Mouse (Mus musculus) midbrain, postnatal 0 days (tissue): ENCODE measurements around the gene Nedd4. TPM values are rescaled to one million over a fixed set of nuclear protein-coding genes. Genes with fewer than 3 reads are reported as not detected.

Experiments
- ATAC-seq: fragments of 200-750 bp; cut with Nextera tagmentation; 2 replicates; pipeline ENCODE4 v1.8.0; 2017; ENCODE audit warnings: moderate number of reproducible peaks, mild to moderate bottlenecking, moderate TSS enrichment, moderate library complexity; ENCODE audit not compliant: low FRiP score
- DNase-seq: peaks from one replicate; pipeline ENCODE4 v3.0.0-alpha.2; 2015; ENCODE audit warnings: low spot score
- H3K27ac ChIP-seq: fragments of 300-500 bp; sonication (generic); 2 replicates; pipeline ENCODE4 v1.5.1; 2014; ENCODE audit warnings: low read depth, mild to moderate bottlenecking, low read length, mixed read lengths
- H3K27me3 ChIP-seq: fragments of 300-500 bp; sonication (generic); 2 replicates; pipeline ENCODE4 v1.6.1; 2014; ENCODE audit warnings: low read length, control low read depth, mixed read lengths; ENCODE audit not compliant: insufficient read depth
- H3K36me3 ChIP-seq: fragments of 300-500 bp; sonication (generic); 2 replicates; pipeline ENCODE4 v1.6.1; 2014; ENCODE audit warnings: low read length, control low read depth, mixed read lengths; ENCODE audit not compliant: insufficient read depth
- H3K4me1 ChIP-seq: fragments of 300-500 bp; sonication (generic); 2 replicates; pipeline ENCODE4 v1.6.1; 2014; ENCODE audit warnings: mild to moderate bottlenecking, control low read depth, antibody characterized with exemption, low read length, mixed read lengths; ENCODE audit not compliant: insufficient read depth
- H3K4me2 ChIP-seq: fragments of 300-500 bp; sonication (generic); 2 replicates; pipeline ENCODE4 v1.6.1; 2014; ENCODE audit warnings: low read depth, mild to moderate bottlenecking, low read length, mixed read lengths; ENCODE audit not compliant: poor library complexity, severe bottlenecking
- H3K4me3 ChIP-seq: fragments of 300-500 bp; sonication (generic); 2 replicates; pipeline ENCODE4 v1.5.1; 2014; ENCODE audit warnings: low read depth, mild to moderate bottlenecking, low read length, moderate library complexity
- H3K9ac ChIP-seq: fragments of 300-500 bp; sonication (generic); replicated peaks from 2 replicates; pipeline ENCODE4 v1.6.1; 2014; ENCODE audit warnings: mild to moderate bottlenecking, low read length, moderate library complexity, mixed read lengths; ENCODE audit not compliant: poor library complexity, severe bottlenecking
- H3K9me3 ChIP-seq: fragments of 300-500 bp; sonication (generic); 2 replicates; pipeline ENCODE4 v1.6.1; 2016; ENCODE audit warnings: low read length, control low read depth
- CTCF ChIP-seq: IDR thresholded peaks from 2 replicates; pipeline ENCODE4 v1.5.1; 2016; ENCODE audit warnings: antibody characterized with exemption, mild to moderate bottlenecking
- WGBS: fragments of 180-500 bp; shearing (Covaris S2); extraction: QIAGEN DNeasy Blood & Tissue Kit; methylation state at CpG from one replicate; pipeline ENCODE4 v1.1.7; 2014; 5-methylcytosine and 5-hydroxymethylcytosine counted together
- polyA plus RNA-seq: library from polyadenylated mRNA; unstranded; fragments of >200 nt; fragmentation: Nextera tagmentation; extraction: Ambion mirVana; gene quantifications from 2 replicates; pipeline ENCODE4 v1.2.1, GENCODE M21; 2015
- total RNA-seq: library from RNA; depleted of rRNA; stranded (reverse); fragments of >200 nt; gene quantifications from 2 replicates; pipeline ENCODE4 v1.2.3, GENCODE M21; 2014

Nedd4 gene
- total and polyA plus RNA-seq, 2 experiments from 2014 or later, result 321 to 432 TPM

- H3K27me3 ChIP-seq, result no peaks in the 10 kb centered on the region
- WGBS, result 62% methylated on average over 4 of the region's 4 CpGs
- DNase-seq, result no peak
- H3K36me3 ChIP-seq, result no peaks in the 10 kb centered on the region
- H3K9me3 ChIP-seq, result no peaks in the 10 kb centered on the region
- no peak for TF ChIP-seq CTCF
- no peak overlapping the region for H3K4me3 ChIP-seq
- no peaks in the 10 kb centered on the region for H3K4me1 ChIP-seq
- no peak overlapping the region for H3K9ac ChIP-seq
- ATAC-seq, result no peak
- H3K27ac ChIP-seq, result no peak overlapping the region
- no peak overlapping the region for H3K4me2 ChIP-seq
Measured at GRCm38 (mm10) chr9:72781466-72781865, 119.3 kb downstream of the Nedd4 start.

- no peaks in the 10 kb centered on the region for H3K36me3 ChIP-seq
- TF ChIP-seq CTCF, result no peak
- no peaks in the 10 kb centered on the region for H3K9me3 ChIP-seq
- WGBS, result 62% methylated on average over 8 of the region's 8 CpGs
- H3K27ac ChIP-seq, result no peak overlapping the region
- H3K4me3 ChIP-seq, result no peak overlapping the region
- H3K27me3 ChIP-seq, result no peaks in the 10 kb centered on the region
- ATAC-seq (no peak), DNase-seq (no peak)
- no peak overlapping the region for H3K9ac ChIP-seq
- H3K4me2 ChIP-seq, result no peak overlapping the region
- H3K4me1 ChIP-seq, result no peaks in the 10 kb centered on the region
Measured at GRCm38 (mm10) chr9:72782121-72782520, 120.0 kb downstream of the Nedd4 start.

- DNase-seq, result no peak
- Histone ChIP-seq H3K9me3 (no peaks in the 10 kb centered on the region), H3K36me3 (no peaks in the 10 kb centered on the region), H3K4me2 (no peak overlapping the region), H3K4me1 (no peaks in the 10 kb centered on the region), H3K9ac (no peak overlapping the region), H3K27ac (no peak overlapping the region), H3K27me3 (no peaks in the 10 kb centered on the region), H3K4me3 (no peak overlapping the region)
- WGBS, result 94% methylated on average over 1 of the region's 1 CpGs
- no peak for ATAC-seq
- no peak for TF ChIP-seq CTCF
Measured at GRCm38 (mm10) chr9:72787732-72788131, 125.6 kb downstream of the Nedd4 start.

- 55% methylated on average over 14 of the region's 14 CpGs for WGBS
- H3K9ac ChIP-seq, result no peak overlapping the region
- no peak overlapping the region for H3K4me3 ChIP-seq
- H3K27me3 ChIP-seq, result no peaks in the 10 kb centered on the region
- H3K4me2 ChIP-seq, result no peak overlapping the region
- H3K4me1 ChIP-seq, result no peaks in the 10 kb centered on the region
- H3K36me3 ChIP-seq, result no peaks in the 10 kb centered on the region
- DNase-seq, result no peak
- H3K27ac ChIP-seq, result no peak overlapping the region
- no peak for ATAC-seq
- H3K9me3 ChIP-seq, result no peaks in the 10 kb centered on the region
- no peak for TF ChIP-seq CTCF
Measured at GRCm38 (mm10) chr9:72790530-72791212, 128.5 kb downstream of the Nedd4 start.

GRCm38 (mm10) chr9:72791213-72791582 is 129.1 kb downstream of the Nedd4 start:
- Histone ChIP-seq H3K36me3 (no peaks in the 10 kb centered on the region), H3K4me3 (no peak overlapping the region), H3K9ac (no peak overlapping the region), H3K4me1 (no peaks in the 10 kb centered on the region), H3K27me3 (no peaks in the 10 kb centered on the region), H3K27ac (no peak overlapping the region), H3K4me2 (peak overlapping the region; percentile 28; the same call in 1 of the 2 replicates), H3K9me3 (no peaks in the 10 kb centered on the region)
- 42% methylated on average over 10 of the region's 10 CpGs for WGBS
- ATAC-seq (no peak), DNase-seq (no peak)
- TF ChIP-seq CTCF, result no peak

- H3K4me1 ChIP-seq, result no peaks in the 10 kb centered on the region
- ATAC-seq (no peak), DNase-seq (peak; percentile 54)
- H3K9ac ChIP-seq, result 0 out of 2 replicates have a peak overlapping the region, but pooled peaks have one; percentile 8
- no peaks in the 10 kb centered on the region for H3K36me3 ChIP-seq
- no peaks in the 10 kb centered on the region for H3K27me3 ChIP-seq
- H3K27ac ChIP-seq, result no peak overlapping the region
- WGBS, result 17% methylated on average over 6 of the region's 6 CpGs
- TF ChIP-seq CTCF, result no peak
- peak overlapping the region; percentile 15; the same call in 1 of the 2 replicates for H3K4me2 ChIP-seq
- H3K4me3 ChIP-seq, result no peak overlapping the region
- no peaks in the 10 kb centered on the region for H3K9me3 ChIP-seq
Measured at GRCm38 (mm10) chr9:72791681-72792080, 129.5 kb downstream of the Nedd4 start.
